Mouse (Mus musculus) thymus, postnatal 14 days (tissue): ENCODE measurements around the gene Slc24a2.

Experiments used
- DNase-seq: peaks from one replicate; pipeline ENCODE4 v3.0.0; 2021

Gene Slc24a2

DNA sequence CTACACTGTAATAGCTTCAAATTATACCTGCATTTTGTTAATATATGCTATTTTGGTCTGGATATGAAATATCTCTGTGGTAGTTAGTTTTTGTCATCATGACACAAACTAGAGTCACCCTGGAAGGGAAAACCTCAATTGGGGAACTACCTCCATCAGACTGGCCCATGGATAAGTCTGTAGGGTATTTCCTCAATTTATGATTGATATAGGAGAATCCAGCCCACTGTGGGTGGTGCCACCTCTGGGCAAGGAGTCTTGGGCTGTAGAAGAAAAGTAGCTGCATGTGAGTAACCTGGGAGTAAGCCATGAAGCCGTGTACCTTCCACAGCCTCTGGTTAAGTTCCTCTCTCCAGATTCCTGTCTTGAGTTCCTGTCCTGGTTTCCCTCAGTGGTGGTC lies 281.5 kb downstream of the Slc24a2 start:
- no peak for DNase-seq

DNA sequence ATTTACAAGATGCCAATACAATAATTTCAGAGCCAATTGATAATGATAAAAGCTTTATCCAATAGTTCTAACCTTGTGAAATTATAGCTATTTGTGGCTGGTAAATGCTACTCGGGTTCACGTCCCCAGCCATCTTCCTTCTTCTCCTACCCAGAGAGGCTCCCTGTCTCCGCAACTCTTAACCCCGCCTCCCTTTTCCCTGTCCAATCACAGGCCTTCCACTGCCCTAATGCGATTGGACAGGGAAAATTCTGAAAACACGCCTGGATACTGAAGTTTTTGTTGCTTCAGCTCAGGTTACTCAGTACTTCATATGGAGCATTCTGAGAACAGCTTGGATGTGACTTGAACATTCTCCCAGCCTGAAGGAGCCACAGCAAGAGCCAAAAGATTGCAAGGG lies 287.0 kb downstream of the Slc24a2 start:
- no peak for DNase-seq

DNA sequence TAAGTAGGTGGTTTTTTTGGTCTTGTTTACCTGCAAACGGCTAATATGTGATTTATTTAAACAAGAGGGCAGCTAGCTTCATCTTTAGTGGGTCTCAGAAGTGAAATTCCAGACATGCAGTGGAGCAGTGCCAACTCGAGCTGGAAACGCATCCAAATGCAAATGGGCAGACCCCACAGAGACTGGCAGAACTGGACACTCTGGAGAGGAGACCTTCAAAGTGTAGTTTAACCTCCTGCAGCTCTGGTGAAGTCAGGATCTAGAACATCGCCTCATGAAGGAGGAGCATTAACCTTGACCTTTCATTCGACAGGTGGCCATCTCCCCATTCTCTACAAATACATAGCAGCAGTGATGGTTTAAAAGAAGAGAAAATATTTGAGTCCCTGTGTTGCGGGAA lies 287.6 kb downstream of the Slc24a2 start:
- DNase-seq = no peak

GRCm38 (mm10) chr4:86936706-86937105 lies 293.6 kb downstream of the Slc24a2 start:
- DNase-seq = no peak

DNA sequence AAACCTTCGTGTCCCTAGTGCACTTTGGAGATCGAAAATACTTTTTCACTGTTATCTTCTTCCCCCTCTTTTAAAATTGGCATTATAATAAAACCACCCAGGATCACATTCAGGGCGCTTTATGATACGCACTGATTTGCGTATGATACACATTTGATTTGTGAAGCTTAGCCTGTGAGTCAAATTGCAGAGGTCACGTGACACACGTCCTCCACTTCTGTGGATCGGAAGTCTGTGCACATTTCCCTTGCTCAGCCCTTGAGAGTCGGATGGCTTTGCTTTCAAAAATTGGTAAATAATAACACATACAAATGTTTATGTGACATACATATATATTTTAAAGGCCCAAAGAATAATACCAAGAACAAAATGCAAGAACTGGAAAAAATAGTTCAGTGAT lies 294.1 kb downstream of the Slc24a2 start:
- DNase-seq = no peak
